Mouse (Mus musculus): ENCODE results near the gene Pid1. TPM values are rescaled to one million over a fixed set of nuclear protein-coding genes. Genes with fewer than 3 reads are reported as not detected.

Pid1 gene
- polyA plus RNA-seq, 1 experiment, result 67.1 TPM

DNA sequence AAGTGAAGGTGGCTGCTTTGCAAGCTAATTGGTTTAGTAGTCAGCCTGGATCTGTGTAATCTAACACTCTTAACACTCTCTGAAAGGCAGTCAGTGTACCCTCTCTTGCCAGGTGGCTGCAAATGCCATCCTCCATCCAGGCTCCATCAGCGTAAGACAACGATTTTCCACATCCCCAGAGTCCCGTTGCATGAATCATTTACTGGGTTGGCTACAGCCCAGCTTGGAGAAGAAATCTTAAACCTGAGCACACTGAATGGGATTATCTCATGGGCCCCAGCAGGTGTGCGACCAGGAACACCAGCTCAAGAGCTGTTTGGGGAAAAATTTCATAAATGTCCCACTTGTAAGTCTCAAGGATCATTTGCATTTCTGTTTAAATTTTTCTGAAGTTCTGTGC, 23.6 kb upstream of the Pid1 start:
- Histone ChIP-seq H3K36me3 (ENCODE audit: control insufficient read depth, insufficient read depth, low read length, poor library complexity, severe bottlenecking) (no peaks in the 10 kb centered on the region), H3K4me1 (ENCODE audit: control insufficient read depth, insufficient read depth, low read length) (peaks cover 2% of the 10 kb centered on the region), H3K4me3 (ENCODE audit: low read depth, low read length) (no peak overlapping the region), H3K9ac (ENCODE audit: low read depth, poor library complexity, severe bottlenecking) (no peak overlapping the region), H3K27ac (ENCODE audit: insufficient read depth, low read length) (no peak overlapping the region), H3K9me3 (replicated peaks; ENCODE audit: control insufficient read depth, insufficient read depth, low read length, poor library complexity, severe bottlenecking) (peaks cover 8% of the 10 kb centered on the region; the same call in 1 of the 2 replicates), H3K27me3 (ENCODE audit: control insufficient read depth, insufficient read depth, low read length, poor library complexity, severe bottlenecking) (no peaks in the 10 kb centered on the region)
- no peak for TF ChIP-seq EP300 (IDR thresholded peaks at IDR 0.05; ENCODE audit: insufficient read depth, low read depth, low read length)
- no peak for TF ChIP-seq POLR2A (IDR thresholded peaks at IDR 0.05; ENCODE audit: insufficient read depth, low read length)
- TF ChIP-seq CTCF (IDR thresholded peaks at IDR 0.05; ENCODE audit: low read depth, low read length), result no peak

DNA sequence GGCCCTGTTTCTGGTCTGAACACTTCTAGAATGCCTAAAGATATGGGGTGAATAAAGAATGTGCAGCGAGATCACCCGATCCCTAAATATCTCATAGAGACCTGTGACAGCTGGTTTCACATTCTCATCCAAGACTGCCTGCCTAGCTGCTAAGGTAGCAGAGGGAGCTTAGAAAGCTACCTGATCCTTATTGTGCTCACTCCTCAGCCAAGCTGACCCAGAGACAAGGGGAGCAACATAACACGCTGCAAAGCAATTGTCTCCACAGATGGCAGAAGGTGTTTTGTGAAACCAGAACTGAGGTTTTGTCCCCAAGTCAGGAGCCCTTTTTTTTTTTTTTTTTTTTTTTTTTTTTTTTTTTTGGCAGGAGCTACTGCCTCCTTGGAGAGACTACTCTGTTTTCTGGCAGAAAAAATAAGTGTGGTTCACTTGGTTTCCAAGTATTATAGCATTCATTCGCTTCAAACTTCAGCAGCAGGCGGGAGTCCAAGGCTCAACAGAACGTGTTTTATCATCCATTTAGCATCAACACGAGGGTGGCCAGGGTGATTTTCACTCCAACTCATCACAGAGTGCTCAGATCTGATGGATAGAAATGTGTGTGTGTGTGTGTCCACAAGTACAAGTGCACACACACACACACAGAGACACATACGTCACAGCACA, 22.6 kb upstream of the Pid1 start:
- H3K9me3 ChIP-seq (replicated peaks; ENCODE audit: control insufficient read depth, insufficient read depth, low read length, poor library complexity, severe bottlenecking), result peaks cover 8% of the 10 kb centered on the region; the same call in 1 of the 2 replicates
- peaks cover 2% of the 10 kb centered on the region for H3K4me1 ChIP-seq (ENCODE audit: control insufficient read depth, insufficient read depth, low read length)
- H3K27ac ChIP-seq (ENCODE audit: insufficient read depth, low read length), result no peak overlapping the region
- no peaks in the 10 kb centered on the region for H3K36me3 ChIP-seq (ENCODE audit: control insufficient read depth, insufficient read depth, low read length, poor library complexity, severe bottlenecking)
- H3K27me3 ChIP-seq (ENCODE audit: control insufficient read depth, insufficient read depth, low read length, poor library complexity, severe bottlenecking), result no peaks in the 10 kb centered on the region
- H3K9ac ChIP-seq (ENCODE audit: low read depth, poor library complexity, severe bottlenecking), result no peak overlapping the region
- no peak overlapping the region for H3K4me3 ChIP-seq (ENCODE audit: low read depth, low read length)
- TF ChIP-seq POLR2A (IDR thresholded peaks at IDR 0.05; ENCODE audit: insufficient read depth, low read length), result no peak
- no peak for TF ChIP-seq CTCF (IDR thresholded peaks at IDR 0.05; ENCODE audit: low read depth, low read length)
- no peak for TF ChIP-seq EP300 (IDR thresholded peaks at IDR 0.05; ENCODE audit: insufficient read depth, low read depth, low read length)

DNA sequence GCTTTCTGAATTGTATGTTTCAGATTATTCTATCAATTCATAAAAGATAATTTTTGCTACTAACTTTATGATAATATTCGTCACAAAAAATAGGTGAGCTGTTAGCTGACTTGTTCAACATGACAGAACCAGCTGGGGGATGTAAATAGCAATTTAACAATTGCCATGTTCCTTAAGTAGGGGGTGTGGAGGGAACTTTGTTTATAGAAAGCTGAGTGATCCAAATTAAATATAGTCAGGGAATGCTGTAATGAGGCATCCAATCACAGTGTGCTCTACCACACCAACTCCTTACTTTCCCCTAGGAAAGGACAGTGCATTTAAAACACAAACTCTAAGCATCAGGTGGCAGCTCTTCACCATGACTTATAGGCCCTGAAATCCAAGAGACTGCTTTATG, 18.7 kb upstream of the Pid1 start:
- Histone ChIP-seq H3K9ac (ENCODE audit: low read depth, poor library complexity, severe bottlenecking) (no peak overlapping the region), H3K27me3 (ENCODE audit: control insufficient read depth, insufficient read depth, low read length, poor library complexity, severe bottlenecking) (no peaks in the 10 kb centered on the region), H3K4me1 (ENCODE audit: control insufficient read depth, insufficient read depth, low read length) (peaks cover 2% of the 10 kb centered on the region), H3K9me3 (replicated peaks; ENCODE audit: control insufficient read depth, insufficient read depth, low read length, poor library complexity, severe bottlenecking) (peaks cover 8% of the 10 kb centered on the region; the same call in 1 of the 2 replicates), H3K27ac (ENCODE audit: insufficient read depth, low read length) (no peak overlapping the region), H3K36me3 (ENCODE audit: control insufficient read depth, insufficient read depth, low read length, poor library complexity, severe bottlenecking) (no peaks in the 10 kb centered on the region), H3K4me3 (ENCODE audit: low read depth, low read length) (no peak overlapping the region)
- no peak for TF ChIP-seq EP300 (IDR thresholded peaks at IDR 0.05; ENCODE audit: insufficient read depth, low read depth, low read length)
- TF ChIP-seq CTCF (IDR thresholded peaks at IDR 0.05; ENCODE audit: low read depth, low read length), result no peak
- TF ChIP-seq POLR2A (IDR thresholded peaks at IDR 0.05; ENCODE audit: insufficient read depth, low read length), result no peak

DNA sequence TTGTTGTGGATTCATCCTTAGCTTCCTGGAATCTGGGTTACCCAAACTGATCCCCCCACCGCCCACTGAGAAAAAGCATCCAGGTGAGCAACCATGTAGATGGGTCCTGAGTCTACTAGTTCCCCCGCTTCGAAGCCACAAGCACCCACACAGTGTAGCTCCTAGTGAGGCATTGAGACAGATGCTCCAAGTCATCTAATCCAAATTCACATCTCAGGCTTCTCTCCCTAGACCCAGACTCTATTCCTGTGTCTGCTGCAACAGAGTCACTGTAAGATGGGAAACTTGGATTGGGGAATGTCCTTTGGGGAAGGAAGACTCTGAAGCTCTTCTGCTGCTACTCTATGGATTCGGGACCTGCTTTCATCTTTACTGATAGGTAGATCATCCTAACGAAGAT, 18.1 kb upstream of the Pid1 start:
- H3K27me3 ChIP-seq (ENCODE audit: control insufficient read depth, insufficient read depth, low read length, poor library complexity, severe bottlenecking), result no peaks in the 10 kb centered on the region
- TF ChIP-seq POLR2A (IDR thresholded peaks at IDR 0.05; ENCODE audit: insufficient read depth, low read length) (no peak), CTCF (IDR thresholded peaks at IDR 0.05; ENCODE audit: low read depth, low read length) (no peak), EP300 (IDR thresholded peaks at IDR 0.05; ENCODE audit: insufficient read depth, low read depth, low read length) (no peak)

DNA sequence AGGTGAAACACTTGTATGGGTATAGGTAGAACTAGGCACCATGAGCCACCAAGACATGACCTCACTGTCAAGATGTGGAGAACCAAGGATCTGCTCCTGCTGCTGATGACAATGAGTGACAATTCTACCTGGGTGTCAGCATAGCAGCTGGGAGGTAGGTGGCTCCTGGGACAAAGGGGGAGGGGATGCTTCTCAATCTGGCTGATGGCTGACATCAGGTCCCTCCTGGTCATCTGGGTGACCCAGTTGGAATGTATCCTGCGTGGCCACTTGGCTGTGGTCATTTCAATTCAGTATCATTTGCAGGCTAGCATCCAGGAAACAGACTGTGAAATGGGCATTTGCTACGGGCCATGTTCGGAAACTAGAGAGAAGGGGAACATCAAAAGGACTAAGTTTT, 16.9 kb upstream of the Pid1 start:
- Histone ChIP-seq H3K9me3 (replicated peaks; ENCODE audit: control insufficient read depth, insufficient read depth, low read length, poor library complexity, severe bottlenecking) (peaks cover 8% of the 10 kb centered on the region; the same call in 1 of the 2 replicates), H3K27ac (ENCODE audit: insufficient read depth, low read length) (no peak overlapping the region), H3K4me1 (ENCODE audit: control insufficient read depth, insufficient read depth, low read length) (peaks cover 2% of the 10 kb centered on the region), H3K9ac (ENCODE audit: low read depth, poor library complexity, severe bottlenecking) (no peak overlapping the region), H3K4me3 (ENCODE audit: low read depth, low read length) (no peak overlapping the region), H3K27me3 (ENCODE audit: control insufficient read depth, insufficient read depth, low read length, poor library complexity, severe bottlenecking) (no peaks in the 10 kb centered on the region), H3K36me3 (ENCODE audit: control insufficient read depth, insufficient read depth, low read length, poor library complexity, severe bottlenecking) (no peaks in the 10 kb centered on the region)
- TF ChIP-seq CTCF (IDR thresholded peaks at IDR 0.05; ENCODE audit: low read depth, low read length) (no peak), EP300 (IDR thresholded peaks at IDR 0.05; ENCODE audit: insufficient read depth, low read depth, low read length) (no peak), POLR2A (IDR thresholded peaks at IDR 0.05; ENCODE audit: insufficient read depth, low read length) (no peak)

More for the DNA sequence above, 18.1 kb upstream of the Pid1 start:
- H3K36me3 ChIP-seq (ENCODE audit: control insufficient read depth, insufficient read depth, low read length, poor library complexity, severe bottlenecking), result no peaks in the 10 kb centered on the region
- H3K4me3 ChIP-seq (ENCODE audit: low read depth, low read length), result no peak overlapping the region
- H3K4me1 ChIP-seq (ENCODE audit: control insufficient read depth, insufficient read depth, low read length), result peaks cover 2% of the 10 kb centered on the region
- H3K9me3 ChIP-seq (replicated peaks; ENCODE audit: control insufficient read depth, insufficient read depth, low read length, poor library complexity, severe bottlenecking), result peaks cover 8% of the 10 kb centered on the region; the same call in 1 of the 2 replicates
- H3K27ac ChIP-seq (ENCODE audit: insufficient read depth, low read length), result no peak overlapping the region
- H3K9ac ChIP-seq (ENCODE audit: low read depth, poor library complexity, severe bottlenecking), result no peak overlapping the region

DNA sequence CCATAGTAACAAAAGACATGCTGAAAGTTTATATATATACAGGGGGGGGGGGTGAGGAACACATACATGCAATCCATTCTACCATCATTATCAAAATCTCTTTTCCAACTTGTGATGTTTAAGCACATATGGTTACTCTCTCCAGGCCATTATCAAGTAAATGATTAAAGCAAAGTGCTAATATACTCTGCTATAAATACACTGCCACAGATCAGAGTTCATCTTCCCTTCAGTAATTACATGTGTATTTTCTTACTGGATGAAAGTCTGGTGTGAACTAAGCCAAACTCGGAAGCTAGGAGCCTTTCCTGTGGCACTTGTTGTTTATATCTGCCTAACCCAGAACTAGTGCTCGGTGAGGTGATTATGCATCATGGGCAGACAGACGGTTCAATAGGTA, 3.8 kb upstream of the Pid1 start:
- no peaks in the 10 kb centered on the region for H3K27me3 ChIP-seq (ENCODE audit: control insufficient read depth, insufficient read depth, low read length, poor library complexity, severe bottlenecking)
- no peak overlapping the region for H3K27ac ChIP-seq (ENCODE audit: insufficient read depth, low read length)
- no peak overlapping the region for H3K9ac ChIP-seq (ENCODE audit: low read depth, poor library complexity, severe bottlenecking)
- H3K9me3 ChIP-seq (replicated peaks; ENCODE audit: control insufficient read depth, insufficient read depth, low read length, poor library complexity, severe bottlenecking), result no peaks in the 10 kb centered on the region
- no peaks in the 10 kb centered on the region for H3K4me1 ChIP-seq (ENCODE audit: control insufficient read depth, insufficient read depth, low read length)
- no peaks in the 10 kb centered on the region for H3K36me3 ChIP-seq (ENCODE audit: control insufficient read depth, insufficient read depth, low read length, poor library complexity, severe bottlenecking)
- H3K4me3 ChIP-seq (ENCODE audit: low read depth, low read length), result no peak overlapping the region
- no peak for TF ChIP-seq EP300 (IDR thresholded peaks at IDR 0.05; ENCODE audit: insufficient read depth, low read depth, low read length)
- no peak for TF ChIP-seq POLR2A (IDR thresholded peaks at IDR 0.05; ENCODE audit: insufficient read depth, low read length)
- no peak for TF ChIP-seq CTCF (IDR thresholded peaks at IDR 0.05; ENCODE audit: low read depth, low read length)
